Mouse (Mus musculus): ENCODE results near the gene Il1a. TPM values are rescaled to one million over a fixed set of nuclear protein-coding genes. Genes with fewer than 3 reads are reported as not detected.

The Il1a gene
- polyA plus RNA-seq, 1 experiment from 2014 or later, result 3.7 TPM

Other genes starting within 250 kb of the Il1a start
- gene Ttl, start 244.0 kb downstream of the Il1a start, polyA plus RNA-seq (2015; fragmentation: Nextera tagmentation; extraction: Ambion mirVana), result 2.1 and 2.2 TPM in 2 replicates
- 21.6 and 24.6 TPM in 2 replicates for gene Polr1b, start 209.0 kb downstream of the Il1a start, polyA plus RNA-seq (2015; fragmentation: Nextera tagmentation; extraction: Ambion mirVana)
- gene Chchd5, start 180.3 kb downstream of the Il1a start, polyA plus RNA-seq (2015; fragmentation: Nextera tagmentation; extraction: Ambion mirVana), result 9.6 and 10.9 TPM in 2 replicates
- gene Slc20a1, start 111.2 kb downstream of the Il1a start, polyA plus RNA-seq (2015; fragmentation: Nextera tagmentation; extraction: Ambion mirVana), result 48.6 and 55.8 TPM in 2 replicates
- gene Ckap2l, start 12.8 kb downstream of the Il1a start, polyA plus RNA-seq (2015; fragmentation: Nextera tagmentation; extraction: Ambion mirVana), result 22.5 and 36.2 TPM in 2 replicates
- gene Il1b, start 61.2 kb upstream of the Il1a start, polyA plus RNA-seq (2015; fragmentation: Nextera tagmentation; extraction: Ambion mirVana), result 0.16 and 0.56 TPM in 2 replicates
- gene F830045P16Rik, start 226.6 kb upstream of the Il1a start, polyA plus RNA-seq (2015; fragmentation: Nextera tagmentation; extraction: Ambion mirVana), result 0.06 TPM in 1 of 2 replicates, not detected in the other

Measured in liver, embryonic 13.5 days (tissue).